Mouse (Mus musculus) intestine, embryonic 14.5 days (tissue): ENCODE results near the gene Egr4. TPM values are rescaled to one million over a fixed set of nuclear protein-coding genes. Genes with fewer than 3 reads are reported as not detected.

ENCODE experiments used
- ATAC-seq: fragments of 200-750 bp; cut with Nextera tagmentation; replicated peaks from 2 replicates; pipeline ENCODE4 v1.8.0; 2017; ENCODE audit warnings: low read depth, moderate number of reproducible peaks, moderate TSS enrichment, moderate library complexity; ENCODE audit not compliant: low FRiP score, low TSS enrichment
- DNase-seq: peaks from one replicate; pipeline ENCODE4 v3.0.0-alpha.2; 2018; ENCODE audit warnings: low spot score
- H3K27ac ChIP-seq: fragments of 300-500 bp; sonication (generic); 2 replicates; pipeline ENCODE4 v1.5.1; 2014; ENCODE audit warnings: low read depth, mild to moderate bottlenecking, control low read depth
- H3K27me3 ChIP-seq: fragments of 300-500 bp; sonication (generic); replicated peaks from 2 replicates; pipeline ENCODE4 v1.6.1; 2014; ENCODE audit warnings: low read length, control low read depth; ENCODE audit not compliant: control insufficient read depth, insufficient read depth
- H3K36me3 ChIP-seq: fragments of 300-500 bp; sonication (generic); 2 replicates; pipeline ENCODE4 v1.6.1; 2014; ENCODE audit warnings: low read length, control low read depth; ENCODE audit not compliant: control insufficient read depth, insufficient read depth
- H3K4me1 ChIP-seq: fragments of 300-500 bp; sonication (generic); replicated peaks from 2 replicates; pipeline ENCODE4 v1.6.1; 2014; ENCODE audit warnings: low read length, control low read depth, mixed read lengths; ENCODE audit not compliant: control insufficient read depth, insufficient read depth
- H3K4me2 ChIP-seq: fragments of 300-500 bp; sonication (generic); 2 replicates; pipeline ENCODE4 v1.6.1; 2014; ENCODE audit warnings: low read length
- H3K4me3 ChIP-seq: fragments of 300-500 bp; sonication (generic); 2 replicates; pipeline ENCODE4 v1.5.1; 2014; ENCODE audit warnings: low read depth, low read length, control low read depth, mixed read lengths
- H3K9ac ChIP-seq: fragments of 300-500 bp; sonication (generic); 2 replicates; pipeline ENCODE4 v1.6.1; 2014; ENCODE audit warnings: mild to moderate bottlenecking, low read length
- H3K9me3 ChIP-seq: fragments of 300-500 bp; sonication (generic); 2 replicates; pipeline ENCODE4 v1.6.1; 2016; ENCODE audit warnings: low read length, control low read depth; ENCODE audit not compliant: control insufficient read depth
- WGBS: fragments of 180-500 bp; shearing (Covaris S2); extraction: QIAGEN DNeasy Blood & Tissue Kit; methylation state at CpG from one replicate; pipeline ENCODE4 v1.1.7; 2014; 5-methylcytosine and 5-hydroxymethylcytosine counted together
- polyA plus RNA-seq: library from polyadenylated mRNA; unstranded; fragments of >200 nt; fragmentation: Nextera tagmentation; extraction: Ambion mirVana; gene quantifications from 2 replicates; pipeline ENCODE4 v1.2.1, GENCODE M21; 2014

The Egr4 gene
- polyA plus RNA-seq, 1 experiment from 2014 or later = not detected

- ATAC-seq = no peak
- Histone ChIP-seq H3K27me3 (peaks cover 2% of the 10 kb centered on the region; the same call in 1 of the 2 replicates), H3K27ac (no peak overlapping the region), H3K4me2 (no peak overlapping the region), H3K36me3 (peaks cover 20% of the 10 kb centered on the region), H3K4me3 (no peak overlapping the region), H3K4me1 (no peaks in the 10 kb centered on the region), H3K9ac (no peak overlapping the region), H3K9me3 (no peaks in the 10 kb centered on the region)
- DNase-seq = no peak
- WGBS = 56% methylated on average over 5 of the region's 5 CpGs
These were observed 40.8 kb downstream of the Egr4 start for GRCm38 (mm10) chr6:85472542-85472941.

- no peak overlapping the region for H3K27ac ChIP-seq
- H3K36me3 ChIP-seq = peaks cover 26% of the 10 kb centered on the region
- H3K9ac ChIP-seq = no peak overlapping the region
- DNase-seq = no peak
- H3K4me1 ChIP-seq = no peaks in the 10 kb centered on the region
- WGBS = 59% methylated on average over 8 of the region's 8 CpGs
- H3K4me2 ChIP-seq = no peak overlapping the region
- no peak overlapping the region for H3K4me3 ChIP-seq
- H3K27me3 ChIP-seq = no peaks in the 10 kb centered on the region
- no peak for ATAC-seq
- no peaks in the 10 kb centered on the region for H3K9me3 ChIP-seq
These were observed 41.4 kb downstream of the Egr4 start for GRCm38 (mm10) chr6:85471962-85472361.

- Histone ChIP-seq H3K36me3 (peaks cover 47% of the 10 kb centered on the region), H3K9ac (no peak overlapping the region), H3K27me3 (no peaks in the 10 kb centered on the region), H3K4me2 (no peak overlapping the region), H3K27ac (no peak overlapping the region), H3K9me3 (no peaks in the 10 kb centered on the region), H3K4me3 (no peak overlapping the region), H3K4me1 (no peaks in the 10 kb centered on the region)
- 79% methylated on average over 5 of the region's 5 CpGs for WGBS
- DNase-seq (no peak), ATAC-seq (no peak)
These were observed 43.5 kb downstream of the Egr4 start for GRCm38 (mm10) chr6:85469660-85470430.

- Histone ChIP-seq H3K9ac (no peak overlapping the region), H3K4me1 (no peaks in the 10 kb centered on the region), H3K4me3 (no peak overlapping the region), H3K4me2 (no peak overlapping the region), H3K36me3 (peaks cover 91% of the 10 kb centered on the region), H3K27me3 (no peaks in the 10 kb centered on the region), H3K9me3 (no peaks in the 10 kb centered on the region), H3K27ac (no peak overlapping the region)
- DNase-seq (no peak), ATAC-seq (no peak)
These were observed 48.0 kb downstream of the Egr4 start for GRCm38 (mm10) chr6:85465381-85465780.

Other genes starting within 250 kb of the Egr4 start
- gene Sfxn5, start 180.2 kb downstream of the Egr4 start, polyA plus RNA-seq = 6.3 and 8.3 TPM in 2 replicates
- gene Rab11fip5, start 139.0 kb downstream of the Egr4 start, polyA plus RNA-seq = 6.1 and 8.0 TPM in 2 replicates
- gene Noto, start 89.7 kb downstream of the Egr4 start, polyA plus RNA-seq = not detected in 2 replicates
- 56.5 and 59.3 TPM in 2 replicates for gene Smyd5, start 81.6 kb downstream of the Egr4 start, polyA plus RNA-seq
- 496 and 527 TPM in 2 replicates for gene Cct7, start 62.1 kb downstream of the Egr4 start, polyA plus RNA-seq
- gene Pradc1, start 61.6 kb downstream of the Egr4 start, polyA plus RNA-seq = 26.7 and 27.7 TPM in 2 replicates
- gene Fbxo41, start 10.6 kb downstream of the Egr4 start, polyA plus RNA-seq = 0.36 and 0.45 TPM in 2 replicates
- gene Alms1, start 73.9 kb upstream of the Egr4 start, polyA plus RNA-seq = 6.0 and 6.5 TPM in 2 replicates
- gene Nat8f7, start 199.6 kb upstream of the Egr4 start, polyA plus RNA-seq = not detected in 2 replicates